Mouse (Mus musculus) neural tube, embryonic 14.5 days (tissue): Measurements from ENCODE around the gene Prcd. TPM values are rescaled to one million over a fixed set of nuclear protein-coding genes. Genes with fewer than 3 reads are reported as not detected.

Experiments used
- ATAC-seq: fragments of 200-750 bp; cut with Nextera tagmentation; 2 replicates; pipeline ENCODE4 v1.8.0; 2017; ENCODE audit warnings: low read depth, mild to moderate bottlenecking, moderate TSS enrichment, moderate library complexity
- H3K27ac ChIP-seq: fragments of 300-500 bp; sonication (generic); 2 replicates; pipeline ENCODE4 v1.5.1; 2014; ENCODE audit warnings: low read depth, mild to moderate bottlenecking, control low read depth, low read length, moderate library complexity, mixed read lengths
- H3K27me3 ChIP-seq: fragments of 300-500 bp; sonication (generic); 2 replicates; pipeline ENCODE4 v1.6.1; 2014; ENCODE audit warnings: low read length; ENCODE audit not compliant: control insufficient read depth, insufficient read depth
- H3K36me3 ChIP-seq: fragments of 300-500 bp; sonication (generic); 2 replicates; pipeline ENCODE4 v1.6.1; 2014; ENCODE audit warnings: low read length, mixed read lengths; ENCODE audit not compliant: control insufficient read depth, insufficient read depth
- H3K4me1 ChIP-seq: fragments of 300-500 bp; sonication (generic); 2 replicates; pipeline ENCODE4 v1.6.1; 2014; ENCODE audit warnings: low read length; ENCODE audit not compliant: control insufficient read depth, insufficient read depth
- H3K4me2 ChIP-seq: fragments of 300-500 bp; sonication (generic); 2 replicates; pipeline ENCODE4 v1.6.1; 2014; ENCODE audit warnings: mild to moderate bottlenecking, low read depth, low read length, control low read depth
- H3K4me3 ChIP-seq: fragments of 300-500 bp; sonication (generic); 2 replicates; pipeline ENCODE4 v1.5.1; 2014; ENCODE audit warnings: low read depth, low read length, control low read depth, mixed read lengths
- H3K9ac ChIP-seq: fragments of 300-500 bp; sonication (generic); replicated peaks from 2 replicates; pipeline ENCODE4 v1.6.1; 2014; ENCODE audit warnings: low read depth, mild to moderate bottlenecking, control low read depth, low read length, mixed read lengths
- H3K9me3 ChIP-seq: fragments of 300-500 bp; sonication (generic); 2 replicates; pipeline ENCODE4 v1.6.1; 2016; ENCODE audit warnings: low read length; ENCODE audit not compliant: control insufficient read depth
- WGBS: fragments of 180-500 bp; shearing (Covaris S2); extraction: QIAGEN DNeasy Blood & Tissue Kit; methylation state at CpG from one replicate; pipeline ENCODE4 v1.1.7; 2014; 5-methylcytosine and 5-hydroxymethylcytosine counted together
- polyA plus RNA-seq: library from polyadenylated mRNA; unstranded; fragments of >200 nt; fragmentation: Nextera tagmentation; extraction: Ambion mirVana; gene quantifications from 2 replicates; pipeline ENCODE4 v1.2.1, GENCODE M21; 2014

The Prcd gene
- polyA plus RNA-seq, 1 experiment from 2014 or later, result 2.7 TPM

DNA sequence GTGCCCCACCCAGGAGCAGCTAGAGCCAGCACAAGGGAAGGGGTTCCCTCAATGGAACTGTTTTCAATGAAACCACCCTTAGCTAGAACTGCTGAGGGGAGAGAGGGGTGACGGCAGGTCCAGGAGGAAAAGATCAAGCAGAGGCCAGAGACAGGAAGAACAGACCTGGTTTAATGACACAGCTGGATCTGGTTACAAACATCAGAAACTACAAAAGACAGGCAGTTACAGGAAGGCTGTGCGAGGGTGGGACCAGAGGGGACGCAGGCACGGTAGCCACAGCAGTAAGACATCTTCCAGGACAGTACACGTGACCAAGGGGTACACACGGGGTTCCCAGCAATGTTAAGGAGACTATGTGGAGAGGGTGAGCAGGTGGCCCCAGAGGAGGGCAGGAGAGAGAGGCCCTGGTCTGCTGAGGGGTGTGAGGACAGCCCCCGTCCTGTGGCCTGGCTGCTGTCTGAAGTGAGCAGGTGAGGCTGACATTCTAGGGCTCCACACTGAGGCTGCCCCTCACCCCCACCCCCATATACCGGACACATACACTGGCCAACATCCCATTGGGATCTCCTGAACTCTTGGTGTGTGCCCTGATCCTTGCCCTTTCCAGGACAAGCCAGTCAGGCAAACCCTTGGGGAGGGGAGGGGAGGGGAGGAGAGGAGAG lies 7.8 kb upstream of the Prcd start:
- Histone ChIP-seq H3K4me3 (no peak overlapping the region), H3K4me2 (no peak overlapping the region), H3K9ac (no peak overlapping the region), H3K9me3 (no peaks in the 10 kb centered on the region), H3K27ac (no peak overlapping the region), H3K27me3 (no peaks in the 10 kb centered on the region), H3K36me3 (no peaks in the 10 kb centered on the region), H3K4me1 (peaks cover 5% of the 10 kb centered on the region)
- WGBS, result 63% methylated on average over 8 of the region's 8 CpGs
- ATAC-seq, result no peak

- Histone ChIP-seq H3K4me2 (no peak overlapping the region), H3K36me3 (no peaks in the 10 kb centered on the region), H3K9me3 (no peaks in the 10 kb centered on the region), H3K4me3 (no peak overlapping the region), H3K27me3 (no peaks in the 10 kb centered on the region), H3K4me1 (peaks cover 5% of the 10 kb centered on the region), H3K27ac (no peak overlapping the region), H3K9ac (no peak overlapping the region)
- no peak for ATAC-seq
- 78% methylated on average over 11 of the region's 11 CpGs for WGBS
Measured at GRCm38 (mm10) chr11:116646136-116646535, 7.2 kb upstream of the Prcd start.

- WGBS, result 88% methylated on average over 7 of the region's 7 CpGs
- H3K4me1 ChIP-seq, result peaks cover 5% of the 10 kb centered on the region
- no peak for ATAC-seq
Measured at GRCm38 (mm10) chr11:116646771-116647170, 6.6 kb upstream of the Prcd start.

DNA sequence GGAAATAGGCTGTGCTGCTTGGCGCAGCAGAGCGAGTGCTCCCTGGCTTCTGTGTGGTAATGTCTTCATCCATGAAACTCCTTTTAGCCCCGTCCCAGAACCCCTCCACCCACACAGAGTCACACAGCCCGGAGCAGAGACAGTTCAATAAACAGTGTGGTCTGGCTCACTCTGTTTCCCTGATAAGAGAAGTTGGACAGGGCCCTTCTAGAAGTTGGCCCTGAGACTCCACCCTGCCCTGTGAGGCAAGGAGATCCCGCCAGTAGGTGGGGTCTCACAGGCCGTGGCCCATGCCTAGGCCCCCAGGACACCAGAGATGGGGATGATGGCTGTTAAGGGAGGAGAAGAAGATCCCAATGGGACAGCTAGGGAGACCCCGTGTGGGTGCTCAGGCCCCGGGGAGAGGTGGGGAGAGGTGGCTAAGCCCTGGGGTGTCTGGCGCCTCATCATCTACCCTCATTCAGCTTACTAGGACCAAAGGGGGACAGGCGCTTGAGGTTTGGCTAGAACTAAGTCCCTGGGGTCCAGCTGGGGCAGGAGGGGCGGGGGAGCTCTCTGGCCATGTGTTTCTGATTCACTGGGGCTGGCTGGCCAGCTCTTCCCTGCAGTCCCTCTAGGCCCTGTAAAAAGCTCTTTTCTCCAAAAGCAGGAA lies 5.9 kb upstream of the Prcd start:
- 75% methylated on average over 11 of the region's 11 CpGs for WGBS
- Histone ChIP-seq H3K27me3 (peaks cover 6% of the 10 kb centered on the region), H3K9me3 (no peaks in the 10 kb centered on the region), H3K4me2 (no peak overlapping the region), H3K4me3 (no peak overlapping the region), H3K36me3 (no peaks in the 10 kb centered on the region), H3K9ac (no peak overlapping the region), H3K27ac (no peak overlapping the region), H3K4me1 (peaks cover 11% of the 10 kb centered on the region)
- no peak for ATAC-seq

More at GRCm38 (mm10) chr11:116646771-116647170, 6.6 kb upstream of the Prcd start:
- no peak overlapping the region for H3K4me3 ChIP-seq
- no peaks in the 10 kb centered on the region for H3K9me3 ChIP-seq
- 0 out of 2 replicates have a peak, but pooled peaks cover 3% of the 10 kb centered on the region for H3K27me3 ChIP-seq
- H3K4me2 ChIP-seq, result no peak overlapping the region
- H3K27ac ChIP-seq, result no peak overlapping the region
- no peak overlapping the region for H3K9ac ChIP-seq
- H3K36me3 ChIP-seq, result no peaks in the 10 kb centered on the region

- no peak for ATAC-seq
- Histone ChIP-seq H3K9me3 (no peaks in the 10 kb centered on the region), H3K27me3 (peaks cover 8% of the 10 kb centered on the region), H3K4me2 (no peak overlapping the region), H3K9ac (no peak overlapping the region), H3K4me3 (no peak overlapping the region), H3K27ac (no peak overlapping the region), H3K36me3 (no peaks in the 10 kb centered on the region), H3K4me1 (peaks cover 15% of the 10 kb centered on the region)
- 63% methylated on average over 18 of the region's 18 CpGs for WGBS
Measured at GRCm38 (mm10) chr11:116648213-116648921, 5.0 kb upstream of the Prcd start.

DNA sequence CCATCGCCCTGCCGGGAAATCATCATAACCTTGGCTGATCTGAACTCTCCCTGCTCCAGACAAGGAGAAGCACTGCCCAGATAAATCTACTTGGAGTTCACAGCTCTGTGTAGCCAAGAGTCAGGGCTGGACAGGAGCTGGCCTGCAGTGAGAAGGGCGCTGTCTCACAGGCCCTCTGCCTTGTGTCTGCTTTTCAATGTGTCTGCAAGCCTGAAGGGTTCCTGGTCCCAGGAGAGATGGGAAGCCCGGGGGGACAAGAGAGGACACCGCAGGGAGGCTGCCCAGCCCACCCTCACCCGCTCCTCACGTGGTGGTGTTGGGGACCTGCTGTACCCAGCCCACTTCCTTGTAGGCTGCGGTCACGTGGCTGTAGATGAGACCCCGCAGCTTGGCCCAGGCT lies 4.4 kb upstream of the Prcd start:
- Histone ChIP-seq H3K27me3 (peaks cover 10% of the 10 kb centered on the region), H3K4me1 (peaks cover 13% of the 10 kb centered on the region), H3K4me3 (no peak overlapping the region), H3K36me3 (no peaks in the 10 kb centered on the region), H3K9ac (no peak overlapping the region), H3K27ac (no peak overlapping the region), H3K4me2 (no peak overlapping the region), H3K9me3 (no peaks in the 10 kb centered on the region)
- 82% methylated on average over 10 of the region's 10 CpGs for WGBS
- no peak for ATAC-seq

DNA sequence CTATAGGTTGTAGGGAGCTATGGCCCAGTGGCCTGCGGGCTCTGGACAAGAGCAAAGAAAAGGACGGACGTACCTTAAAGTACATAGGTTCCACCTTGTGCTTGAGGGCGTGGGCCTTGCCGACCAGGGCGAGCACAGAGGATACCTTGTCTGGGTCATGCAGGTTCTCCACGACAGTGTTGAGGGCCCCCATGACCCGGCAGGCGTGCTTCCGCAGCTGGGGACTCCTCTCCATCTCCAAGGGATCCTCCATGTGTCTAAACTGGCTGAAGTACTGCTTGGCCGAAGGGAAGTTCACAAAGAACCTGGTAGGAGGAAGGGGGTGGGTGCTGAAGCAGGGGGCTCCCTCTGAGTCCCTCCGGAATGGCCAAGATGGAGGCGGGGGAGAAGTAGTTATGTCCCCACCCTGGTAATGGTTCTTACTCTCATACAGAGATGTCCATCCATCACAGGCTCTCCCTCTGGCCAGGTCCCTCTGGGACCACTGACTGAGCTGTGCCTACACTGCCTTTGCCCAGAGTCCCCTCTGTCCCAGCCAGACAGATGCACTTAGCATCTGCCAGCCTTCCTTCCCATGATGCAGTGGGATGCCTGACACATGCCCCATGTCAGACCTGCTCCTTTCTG lies 3.5 kb upstream of the Prcd start:
- Histone ChIP-seq H3K27me3 (peaks cover 12% of the 10 kb centered on the region), H3K4me1 (peaks cover 10% of the 10 kb centered on the region), H3K9ac (no peak overlapping the region), H3K27ac (no peak overlapping the region), H3K9me3 (no peaks in the 10 kb centered on the region), H3K4me3 (no peak overlapping the region), H3K4me2 (no peak overlapping the region), H3K36me3 (no peaks in the 10 kb centered on the region)
- WGBS, result 90% methylated on average over 13 of the region's 13 CpGs
- no peak for ATAC-seq

- Histone ChIP-seq H3K27ac (no peak overlapping the region), H3K9ac (no peak overlapping the region), H3K36me3 (no peaks in the 10 kb centered on the region), H3K4me2 (no peak overlapping the region), H3K27me3 (peaks cover 12% of the 10 kb centered on the region), H3K4me3 (no peak overlapping the region), H3K4me1 (peaks cover 10% of the 10 kb centered on the region), H3K9me3 (no peaks in the 10 kb centered on the region)
- no peak for ATAC-seq
- 81% methylated on average over 8 of the region's 8 CpGs for WGBS
Measured at GRCm38 (mm10) chr11:116650811-116651210, 2.5 kb upstream of the Prcd start.
